Mouse (Mus musculus) liver, postnatal 0 days (tissue): Measurements from ENCODE around the gene Smyd5. TPM values are rescaled to one million over a fixed set of nuclear protein-coding genes. Genes with fewer than 3 reads are reported as not detected.

Experiments used
- ATAC-seq: fragments of 200-750 bp; cut with Nextera tagmentation; 2 replicates; pipeline ENCODE4 v1.8.0; 2017; ENCODE audit warnings: mild to moderate bottlenecking, moderate library complexity
- DNase-seq: peaks from one replicate; pipeline ENCODE4 v3.0.0-alpha.2; 2016
- H3K27ac ChIP-seq: fragments of 300-500 bp; sonication (generic); 2 replicates; pipeline ENCODE4 v1.5.1; 2014; ENCODE audit warnings: antibody characterized with exemption, moderate library complexity, mild to moderate bottlenecking, low read depth
- H3K27me3 ChIP-seq: fragments of 300-500 bp; sonication (generic); 2 replicates; pipeline ENCODE4 v1.6.1; 2014; ENCODE audit warnings: low read length, control low read depth, mixed read lengths; ENCODE audit not compliant: insufficient read depth
- H3K36me3 ChIP-seq: fragments of 300-500 bp; sonication (generic); replicated peaks from 2 replicates; pipeline ENCODE4 v1.6.1; 2014; ENCODE audit warnings: mild to moderate bottlenecking, control low read depth, low read length, moderate library complexity, mixed read lengths; ENCODE audit not compliant: insufficient read depth
- H3K4me1 ChIP-seq: fragments of 300-500 bp; sonication (generic); 2 replicates; pipeline ENCODE4 v1.6.1; 2014; ENCODE audit warnings: antibody characterized with exemption, mild to moderate bottlenecking, control low read depth; ENCODE audit not compliant: insufficient read depth
- H3K4me2 ChIP-seq: fragments of 300-500 bp; sonication (generic); 2 replicates; pipeline ENCODE4 v1.6.1; 2014; ENCODE audit warnings: low read depth, mild to moderate bottlenecking, low read length, moderate library complexity, mixed read lengths
- H3K4me3 ChIP-seq: fragments of 300-500 bp; sonication (generic); 2 replicates; pipeline ENCODE4 v1.5.1; 2014; ENCODE audit warnings: low read depth, low read length
- H3K9ac ChIP-seq: fragments of 300-500 bp; sonication (generic); replicated peaks from 2 replicates; pipeline ENCODE4 v1.6.1; 2014; ENCODE audit warnings: mild to moderate bottlenecking, moderate library complexity
- H3K9me3 ChIP-seq: fragments of 300-500 bp; sonication (generic); 2 replicates; pipeline ENCODE4 v1.6.1; 2016; ENCODE audit warnings: mild to moderate bottlenecking, control low read depth, low read length, mixed read lengths
- CTCF ChIP-seq: sonication (generic); IDR thresholded peaks from 2 replicates; pipeline ENCODE4 v1.5.1; 2016; ENCODE audit warnings: antibody characterized with exemption, low read depth
- EP300 ChIP-seq: IDR thresholded peaks from 2 replicates; pipeline ENCODE4 v1.6.1; 2016; ENCODE audit warnings: antibody characterized with exemption, low read depth, mild to moderate bottlenecking
- WGBS: fragments of 180-500 bp; shearing (Covaris S2); extraction: QIAGEN DNeasy Blood & Tissue Kit; methylation state at CpG from one replicate; pipeline ENCODE4 v1.1.7; 2014; ENCODE audit not compliant: insufficient replicate concordance; 5-methylcytosine and 5-hydroxymethylcytosine counted together
- polyA plus RNA-seq: library from polyadenylated mRNA; unstranded; fragments of >200 nt; fragmentation: Nextera tagmentation; extraction: Ambion mirVana; gene quantifications from 2 replicates; pipeline ENCODE4 v1.2.1, GENCODE M21; 2015

Smyd5 gene
- polyA plus RNA-seq, 1 experiment from 2014 or later = 11.3 TPM

DNA sequence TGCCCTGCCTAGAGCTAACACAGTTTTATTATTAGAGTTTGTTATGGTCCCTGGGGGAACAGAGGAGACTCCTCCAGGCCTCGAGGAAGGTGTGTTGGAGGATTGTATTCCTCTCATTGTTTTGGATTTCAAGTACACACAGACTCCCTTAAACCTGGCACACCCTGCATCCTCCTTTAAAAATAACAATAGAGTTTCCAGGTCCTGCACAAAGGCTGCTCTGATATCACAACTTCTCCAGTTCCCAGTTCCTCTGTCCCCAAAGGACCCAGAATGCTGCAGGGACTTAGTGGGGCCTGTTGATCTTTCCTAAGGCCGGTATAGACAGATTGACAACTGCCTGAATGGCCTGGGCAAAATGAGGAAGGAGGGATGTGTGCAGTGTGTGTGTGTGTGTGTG is 29.2 kb upstream of the Smyd5 start:
- no peak for TF ChIP-seq EP300
- no peak for TF ChIP-seq CTCF
- Histone ChIP-seq H3K27ac (no peak overlapping the region), H3K36me3 (no peaks in the 10 kb centered on the region), H3K4me2 (no peak overlapping the region), H3K9ac (no peak overlapping the region), H3K4me3 (no peak overlapping the region), H3K27me3 (peaks cover 6% of the 10 kb centered on the region), H3K9me3 (no peaks in the 10 kb centered on the region), H3K4me1 (no peaks in the 10 kb centered on the region)
- 21% methylated on average over 2 of the region's 2 CpGs for WGBS
- ATAC-seq (no peak), DNase-seq (no peak)

DNA sequence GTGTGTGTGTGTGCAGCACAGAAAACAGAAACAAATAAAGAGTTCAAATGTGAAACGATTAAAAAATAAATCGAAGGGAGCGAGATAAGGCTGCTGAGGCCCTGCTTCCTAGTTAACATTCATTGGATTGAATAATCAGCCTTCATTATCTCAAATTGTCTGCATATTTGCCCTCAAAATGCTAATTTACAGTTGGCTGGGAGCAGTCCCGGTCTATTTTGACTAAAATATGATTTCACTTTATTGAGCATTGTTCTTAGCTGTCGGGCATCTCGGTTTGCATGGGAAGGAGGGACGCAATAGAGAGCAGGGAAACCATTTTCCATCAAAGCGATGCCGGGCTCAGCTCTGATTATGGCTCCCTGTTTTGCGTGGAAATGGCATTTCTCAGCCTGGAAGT is 28.8 kb upstream of the Smyd5 start:
- H3K27me3 ChIP-seq = peaks cover 11% of the 10 kb centered on the region
- no peaks in the 10 kb centered on the region for H3K36me3 ChIP-seq
- DNase-seq (no peak), ATAC-seq (no peak)
- TF ChIP-seq EP300 (no peak), CTCF (no peak)
- no peak overlapping the region for H3K9ac ChIP-seq
- no peak overlapping the region for H3K4me3 ChIP-seq
- H3K9me3 ChIP-seq = no peaks in the 10 kb centered on the region
- H3K27ac ChIP-seq = no peak overlapping the region
- H3K4me1 ChIP-seq = no peaks in the 10 kb centered on the region
- no peak overlapping the region for H3K4me2 ChIP-seq
- 75% methylated on average over 10 of the region's 10 CpGs for WGBS

DNA sequence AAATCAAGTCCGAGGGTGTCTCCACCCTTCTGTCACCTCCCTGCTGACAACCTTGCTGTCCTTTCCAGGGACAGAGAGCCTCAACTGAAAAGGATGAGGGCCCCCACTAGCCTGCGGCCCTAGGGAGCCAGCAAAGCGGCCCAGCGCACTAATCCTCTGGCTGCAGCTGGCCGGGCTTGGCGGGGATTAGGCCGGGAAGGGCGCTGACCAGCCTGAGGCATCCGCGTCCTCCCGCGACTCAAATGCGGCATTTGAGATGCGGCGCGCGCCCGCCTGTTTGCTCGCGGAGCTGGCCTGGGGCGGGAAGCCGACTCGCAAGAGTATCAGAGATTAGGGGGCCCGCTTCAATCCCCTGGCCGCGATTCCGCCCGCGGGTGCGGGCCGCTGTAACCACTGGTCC is 22.8 kb upstream of the Smyd5 start:
- H3K9me3 ChIP-seq = no peaks in the 10 kb centered on the region
- no peak for ATAC-seq
- TF ChIP-seq EP300 (no peak), CTCF (no peak)
- no peak for DNase-seq
- H3K4me3 ChIP-seq = no peak overlapping the region
- no peaks in the 10 kb centered on the region for H3K36me3 ChIP-seq
- peaks cover 37% of the 10 kb centered on the region for H3K27me3 ChIP-seq
- H3K9ac ChIP-seq = no peak overlapping the region
- no peak overlapping the region for H3K27ac ChIP-seq
- no peak overlapping the region for H3K4me2 ChIP-seq
- H3K4me1 ChIP-seq = no peaks in the 10 kb centered on the region
- 3% methylated on average over 31 of the region's 31 CpGs for WGBS

DNA sequence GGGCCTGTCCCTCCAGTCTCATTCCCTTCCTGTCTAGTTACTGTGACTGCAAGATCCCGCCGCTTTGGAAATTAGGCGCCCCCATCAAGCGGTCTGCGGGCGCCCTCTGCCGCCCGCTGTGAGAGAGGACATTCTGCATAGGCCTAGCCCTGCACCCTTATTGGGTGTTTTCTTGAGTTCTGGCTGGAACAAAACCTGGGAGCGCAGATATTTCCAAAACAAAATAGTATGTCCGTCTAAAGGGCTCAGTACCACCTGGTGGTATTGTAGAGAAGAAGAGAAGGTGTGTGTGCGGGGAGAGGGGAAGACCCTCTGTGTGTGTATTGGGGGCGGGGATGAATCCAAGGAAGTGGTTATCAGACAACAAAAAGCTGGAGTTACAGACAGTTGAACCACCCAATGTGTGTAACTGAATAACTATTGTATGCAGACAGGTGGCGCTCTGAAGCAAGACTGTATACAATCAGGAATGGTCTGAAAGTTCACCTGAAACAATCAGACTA is 21.0 kb upstream of the Smyd5 start:
- peak; percentile 72 for DNase-seq
- 11% methylated on average over 13 of the region's 13 CpGs for WGBS

DNA sequence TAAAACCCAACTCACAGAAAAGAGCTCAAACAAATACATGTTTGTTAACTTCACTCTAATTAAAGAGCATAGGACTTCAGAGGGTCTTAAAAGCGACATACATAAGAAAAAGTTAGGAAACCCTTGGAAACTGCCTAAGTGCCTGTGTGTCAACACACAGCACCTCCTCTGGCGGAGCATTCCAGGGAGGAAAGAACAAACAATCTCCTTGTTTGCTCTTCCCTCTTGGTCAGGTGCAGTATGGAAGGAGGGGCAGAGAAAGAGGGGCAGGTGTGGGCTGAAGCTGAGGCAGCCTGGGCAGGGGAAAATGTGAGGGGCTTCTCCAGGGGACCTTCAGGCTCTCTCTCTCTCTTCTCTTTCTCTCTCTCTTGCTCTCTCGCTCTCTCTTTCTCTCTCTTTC is 16.0 kb upstream of the Smyd5 start:
- 38% methylated on average over 3 of the region's 3 CpGs for whole genome bisulfite sequencing
- Histone ChIP-seq H3K4me1 (no peaks in the 10 kb centered on the region), H3K4me2 (no peak overlapping the region), H3K9ac (no peak overlapping the region), H3K27me3 (no peaks in the 10 kb centered on the region), H3K9me3 (no peaks in the 10 kb centered on the region), H3K27ac (no peak overlapping the region), H3K36me3 (no peaks in the 10 kb centered on the region), H3K4me3 (no peak overlapping the region)
- DNase-seq = no peak
- no peak for ATAC-seq
- no peak for TF ChIP-seq CTCF
- TF ChIP-seq EP300 = no peak

More for the DNA sequence above, 21.0 kb upstream of the Smyd5 start:
- H3K9me3 ChIP-seq = no peaks in the 10 kb centered on the region
- no peak overlapping the region for H3K4me3 ChIP-seq
- no peaks in the 10 kb centered on the region for H3K36me3 ChIP-seq
- TF ChIP-seq EP300 (no peak), CTCF (peak; percentile 71)
- H3K4me1 ChIP-seq = no peaks in the 10 kb centered on the region
- H3K27me3 ChIP-seq = peaks cover 35% of the 10 kb centered on the region
- H3K4me2 ChIP-seq = no peak overlapping the region
- H3K27ac ChIP-seq = no peak overlapping the region
- no peak overlapping the region for H3K9ac ChIP-seq
- ATAC-seq = peak; percentile 74

DNA sequence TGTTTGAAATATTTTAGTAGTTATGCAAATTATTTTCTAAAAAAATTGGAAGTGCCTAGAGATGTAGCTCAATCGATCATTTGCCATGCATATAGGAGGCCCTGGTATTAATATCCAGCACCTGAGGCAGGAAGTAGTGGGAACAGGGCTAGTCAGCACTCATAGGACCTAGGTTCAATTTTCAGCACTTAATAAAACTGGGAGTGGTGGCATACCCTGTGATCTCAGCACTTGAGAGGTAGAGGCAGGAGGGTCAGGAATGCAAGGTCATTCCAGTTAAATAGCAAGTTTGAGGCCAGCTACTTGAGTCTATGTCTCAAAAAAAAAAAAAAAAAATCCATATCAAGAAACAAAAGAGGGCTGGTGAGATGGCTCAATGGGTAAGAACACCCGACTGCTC is 12.6 kb upstream of the Smyd5 start:
- WGBS = 72% methylated on average over 2 of the region's 2 CpGs
- Histone ChIP-seq H3K9ac (no peak overlapping the region), H3K4me3 (no peak overlapping the region), H3K36me3 (no peaks in the 10 kb centered on the region), H3K9me3 (no peaks in the 10 kb centered on the region), H3K27me3 (peaks cover 12% of the 10 kb centered on the region), H3K27ac (no peak overlapping the region), H3K4me1 (no peaks in the 10 kb centered on the region), H3K4me2 (no peak overlapping the region)
- TF ChIP-seq EP300 (no peak), CTCF (no peak)
- ATAC-seq = no peak
- no peak for DNase-seq
